Mouse (Mus musculus): Measurements from ENCODE around the gene Tkt. TPM values are rescaled to one million over a fixed set of nuclear protein-coding genes. Genes with fewer than 3 reads are reported as not detected.

Tkt gene
- total RNA-seq, 2 experiments from 2014 or later = 34.5 to 39.8 TPM

GRCm38 (mm10) chr14:30608176-30608575 is 60.0 kb downstream of the Tkt start:
- intact Hi-C loops (cut with DNase I) = no loop called here
- DNase-seq (ENCODE audit: low spot score) = no peak

DNA sequence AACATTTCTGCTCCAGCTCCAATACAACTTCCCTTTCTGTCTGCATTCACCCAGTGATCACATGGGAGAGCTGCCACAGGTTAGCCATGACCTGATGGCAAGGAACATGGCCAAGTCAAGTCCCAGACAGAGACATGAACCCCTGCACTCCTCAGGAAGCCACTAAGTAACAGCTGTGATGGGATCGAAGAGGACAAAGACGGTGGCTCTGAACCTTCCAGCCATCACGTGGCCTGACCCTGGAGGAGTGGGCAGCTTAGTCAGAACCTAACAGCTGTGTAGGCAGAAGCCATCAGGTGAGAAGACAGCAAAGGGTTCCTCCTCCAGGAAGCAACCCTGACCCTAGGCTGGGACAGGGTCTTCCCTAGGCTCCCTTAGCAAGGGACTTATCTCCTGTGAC is 61.3 kb downstream of the Tkt start:
- intact Hi-C loops (cut with DNase I) = no loop called here
- DNase-seq (ENCODE audit: low spot score) = no peak

- intact Hi-C loops (cut with DNase I) = no loop called here
Measured at GRCm38 (mm10) chr14:30610304-30610703, 62.1 kb downstream of the Tkt start.

GRCm38 (mm10) chr14:30610940-30611339 is 62.8 kb downstream of the Tkt start:
- peak; percentile 31 for DNase-seq (ENCODE audit: low spot score)

More at GRCm38 (mm10) chr14:30610304-30610703, 62.1 kb downstream of the Tkt start:
- DNase-seq (ENCODE audit: low spot score) = no peak

GRCm38 (mm10) chr14:30612523-30612922 is 64.4 kb downstream of the Tkt start:
- peak; percentile 48 for DNase-seq (ENCODE audit: low spot score)
- intact Hi-C loops (cut with DNase I) = loop anchor here (2.0 kb wide), 1 partner anchor 18 kb away; no protein-coding TSS in a partner anchor

More at GRCm38 (mm10) chr14:30610940-30611339, 62.8 kb downstream of the Tkt start:
- intact Hi-C loops (cut with DNase I) = no loop called here

DNA sequence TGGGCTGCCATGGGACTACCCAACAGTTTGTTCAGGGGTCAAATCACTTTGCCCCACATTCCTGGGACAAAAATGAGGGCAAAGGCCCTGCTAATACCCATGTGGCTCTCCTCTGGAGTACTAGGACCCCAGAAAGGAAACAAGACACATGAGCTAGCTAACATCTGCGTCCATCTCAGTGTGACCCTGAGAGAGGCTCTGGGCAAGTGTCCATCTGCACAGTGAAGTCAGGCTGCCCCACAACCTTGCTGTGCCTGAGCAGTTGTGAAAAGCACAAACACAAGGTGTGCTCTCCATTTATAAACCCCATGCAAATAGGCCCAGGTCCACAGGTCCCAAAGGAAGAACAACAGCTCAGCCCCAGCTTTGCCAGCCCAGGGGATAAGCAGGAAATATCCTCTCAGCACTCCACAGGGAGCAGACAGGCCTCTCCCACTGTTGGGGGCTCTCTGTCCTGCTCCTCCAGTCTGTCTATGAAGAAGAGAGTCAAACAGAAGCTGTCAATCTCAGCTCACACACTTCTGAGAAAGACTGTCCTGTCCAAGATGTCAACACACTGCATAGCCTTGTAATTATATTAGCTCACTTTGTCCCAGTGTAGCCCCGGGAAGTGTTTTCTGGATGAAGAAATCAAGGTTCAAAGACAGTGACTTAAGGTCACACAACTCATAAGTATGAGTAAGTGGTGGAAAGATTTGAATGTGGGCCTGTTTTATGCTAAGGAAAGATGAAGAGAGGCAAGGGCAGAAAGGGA is 65.0 kb downstream of the Tkt start:
- intact Hi-C loops (cut with DNase I) = loop anchor here (2.0 kb wide), 1 partner anchor 18 kb away; no protein-coding TSS in a partner anchor

GRCm38 (mm10) chr14:30616751-30617150 is 68.6 kb downstream of the Tkt start:
- no peak for DNase-seq (ENCODE audit: low spot score)
- intact Hi-C loops (cut with DNase I) = no loop called here

More for the DNA sequence above, 65.0 kb downstream of the Tkt start:
- no peak for DNase-seq (ENCODE audit: low spot score)

DNA sequence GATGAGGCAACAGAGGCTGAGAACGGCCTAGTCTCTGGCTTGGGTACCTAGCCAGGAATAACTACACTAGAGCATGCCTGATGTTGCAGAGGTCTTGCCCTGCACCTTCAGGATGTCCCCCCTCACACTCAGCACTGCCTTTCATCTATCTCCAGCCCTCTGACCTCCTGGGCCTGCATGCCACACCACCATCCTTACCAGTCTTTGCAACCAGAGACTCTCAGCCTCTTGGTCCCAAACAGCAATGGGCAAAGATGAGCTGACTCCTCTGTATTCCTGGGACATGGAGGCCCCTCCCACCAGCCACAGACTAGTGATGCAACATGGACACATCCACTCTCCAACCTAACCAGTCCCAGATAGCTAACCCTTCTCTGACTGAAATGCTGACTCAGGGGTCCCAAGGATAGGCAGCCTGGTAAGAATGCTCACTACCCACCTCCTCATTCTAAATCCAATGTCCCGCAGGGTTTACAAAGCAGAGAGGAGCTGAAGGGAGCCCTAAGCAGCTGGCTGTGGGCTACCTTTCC is 70.7 kb downstream of the Tkt start:
- intact Hi-C loops (cut with DNase I) = no loop called here
- DNase-seq (ENCODE audit: low spot score) = no peak

- intact Hi-C loops (cut with DNase I) = no loop called here
Measured at GRCm38 (mm10) chr14:30619982-30620578, 71.9 kb downstream of the Tkt start.

GRCm38 (mm10) chr14:30622130-30622529 is 74.0 kb downstream of the Tkt start:
- no peak for DNase-seq (ENCODE audit: low spot score)
- intact Hi-C loops (cut with DNase I) = no loop called here

More at GRCm38 (mm10) chr14:30619982-30620578, 71.9 kb downstream of the Tkt start:
- no peak for DNase-seq (ENCODE audit: low spot score)

GRCm38 (mm10) chr14:30622556-30622955 is 74.4 kb downstream of the Tkt start:
- intact Hi-C loops (cut with DNase I) = no loop called here
- DNase-seq (ENCODE audit: low spot score) = no peak

Small RNA genes lying within 50 kb of the gene (microRNA-seq; reads per million reads assigned to microRNA genes)
- 8.1 reads per million, percentile 22 among the genes with 10 or more reads in this experiment for gene Mir3076

Other genes starting within 250 kb of the Tkt start
- gene Dcp1a, start 68.8 kb upstream of the Tkt start, total RNA-seq (2021) = 10 to 100 TPM; 11.9 to 13.1 TPM
- 1 to 10 TPM; 2.4 to 3.3 TPM for gene Cacna1d, start 56.9 kb upstream of the Tkt start, total RNA-seq (2021)
- 10 to 100 TPM; 11.4 to 13.4 TPM for gene Prkcd, start 77.9 kb downstream of the Tkt start, total RNA-seq (2021)
- 1 to 10 TPM; 6.8 to 7.9 TPM for gene Rft1, start 106.0 kb downstream of the Tkt start, total RNA-seq (2021)
- gene Sfmbt1, start 166.5 kb downstream of the Tkt start, total RNA-seq (2021) = 10 to 100 TPM; 11.7 to 13.0 TPM

All from heart, postnatal 25 days (tissue).